12 mouse cellular contexts compared by ENCODE assay signal in the genomic region with DNA sequence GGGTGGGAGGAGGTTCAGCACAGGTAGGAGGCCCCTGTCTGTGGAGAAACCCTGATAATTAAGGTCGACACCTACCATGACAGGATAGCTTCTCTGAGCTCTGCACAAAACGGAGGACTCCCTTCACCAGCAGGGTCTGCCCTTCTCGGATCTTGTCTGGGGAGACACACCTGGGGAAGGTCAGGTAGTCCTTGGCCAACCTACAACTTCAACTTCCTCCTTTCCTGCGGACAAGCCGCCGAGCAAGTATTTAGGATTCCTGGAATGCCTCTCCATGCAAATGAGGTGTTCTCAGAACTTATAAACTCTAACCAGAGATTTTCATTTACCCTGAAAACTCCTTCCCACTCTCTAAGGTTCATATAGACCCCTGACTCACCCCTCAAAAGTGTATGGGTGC. TPM values are rescaled to one million over a fixed set of nuclear protein-coding genes. Genes with fewer than 3 reads are reported as not detected.
DNase-seq lines count a peak whose midpoint lies in the region; TF ChIP-seq lines count a peak whose summit lies in the region.
"Had no signal": no experiment of that assay in that cellular context is flagged by ENCODE, and none has a peak within 500 bp of the region (broad histone marks: within the 10 kb centered on the region; RNA-seq: fewer than 3 reads in every experiment).

No protein-coding gene starts in this region.

- no peaks in the 10 kb centered on the region for H3K9me3 ChIP-seq in ES-E14 (ENCODE audit: control insufficient read depth, insufficient read depth, low read depth, low read length)
- H3K9me3 ChIP-seq: embryonic facial prominence, embryonic 10.5 days had no signal

- H3K36me3 ChIP-seq in ES-E14 (ENCODE audit: control insufficient read depth, insufficient read depth, low read length, poor library complexity, severe bottlenecking) = no peaks in the 10 kb centered on the region
- H3K36me3 ChIP-seq: embryonic facial prominence, embryonic 10.5 days had no signal

- peak overlapping the region; percentile 95 for H3K27ac ChIP-seq in ES-E14 (ENCODE audit: insufficient read depth, low read depth, low read length, poor library complexity, severe bottlenecking)
- H3K27ac ChIP-seq: embryonic facial prominence, embryonic 10.5 days; hindbrain, embryonic 14.5 days had no signal

- no peak overlapping the region for H3K9ac ChIP-seq in ES-E14 (ENCODE audit: insufficient read depth, low read depth, low read length, poor library complexity, severe bottlenecking)
- H3K9ac ChIP-seq: hindbrain, embryonic 14.5 days had no signal

- H3K4me1 ChIP-seq in ES-E14 (ENCODE audit: control insufficient read depth in 2 of 2, insufficient read depth in 2 of 2, low read length in 2 of 2, poor library complexity in 1 of 2) = peaks cover 7 to 11% of the 10 kb centered on the region in 2 experiments

- peak overlapping the region; percentile 40 to 68 for H3K4me3 ChIP-seq in ES-E14 (ENCODE audit: insufficient read depth in 1 of 2, low read depth in 1 of 2, low read length in 2 of 2, poor library complexity in 1 of 2, severe bottlenecking in 1 of 2)
- H3K4me3 ChIP-seq: embryonic facial prominence, embryonic 10.5 days had no signal

- in situ Hi-C loops in ES-E14 (cut with MboI; ENCODE audit: low sequenced_read_pairs in 2 of 2, unreplicated experiment in 2 of 2) = no loop called here

- DNase-seq in ES-E14 (ENCODE audit: low read depth, low spot score) = no peak
- peak; percentile 62 for DNase-seq in kidney, adult 18-20 months
- DNase-seq in kidney, postnatal 36 days = peak; percentile 60 to 65
- peak; percentile 50 for DNase-seq in lung, postnatal 36 days
- no peak for DNase-seq in c-Kit-positive CD71-positive TER-119-positive erythroid progenitor cells, embryonic 14.5 days (ENCODE audit: low spot score)
- DNase-seq in left cerebral cortex, adult 18-20 months (ENCODE audit: low spot score in 2 of 2) = no peak
- no peak for DNase-seq in adrenal gland, postnatal 25 days
- DNase-seq: adrenal gland, adult 8-10 months; cerebellum, adult 9-11 months; right cerebral cortex, postnatal 14 days had no signal

TF ChIP-seq in ES-E14, 5 proteins besides CTCF, POLR2A, EP300 and RAD21:
- no peak for TF ChIP-seq ZNF384 (IDR thresholded peaks at IDR 0.05; ENCODE audit: low read depth, low read length)
- TF ChIP-seq CHD2 (IDR thresholded peaks at IDR 0.05; ENCODE audit: low read depth, low read length) = no peak
- no peak for TF ChIP-seq MAFK (IDR thresholded peaks at IDR 0.05; ENCODE audit: insufficient read depth, low read depth, low read length)
- TF ChIP-seq HCFC1 (IDR thresholded peaks at IDR 0.05; ENCODE audit: borderline replicate concordance, insufficient read depth, low read length) = no peak
- TF ChIP-seq ZC3H11A (IDR thresholded peaks at IDR 0.05; ENCODE audit: borderline replicate concordance, low read depth, low read length) = no peak

RNA-seq across cellular contexts. Expression of gene Hnrnpa3, which starts 25.7 kb away (rescaled TPM):
- total RNA-seq in ES-E14 (2012; rRNA removed) = 101 and 166 TPM in 2 replicates
- total RNA-seq in left cerebral cortex, adult 18-20 months (2021) = 100 to 1,000 TPM; 268 to 300 TPM
- 426 and 454 TPM in 2 replicates for total RNA-seq in adrenal gland, postnatal 25 days (2021)

Comparison
In these comparisons a context has a peak if more than half of its experiments do, and no peak if none do; other contexts are left out.
1. DNase-seq: peak in kidney, adult 18-20 months (single experiment), kidney, postnatal 36 days (2 of 2) and lung, postnatal 36 days (single experiment); none in ES-E14 (single experiment), c-Kit-positive CD71-positive TER-119-positive erythroid progenitor cells, embryonic 14.5 days (single experiment), left cerebral cortex, adult 18-20 months (0 of 2) and adrenal gland, postnatal 25 days (single experiment).